Mouse (Mus musculus) E14TG2a.4 (cell line): ENCODE measurements at regions not wholly inside any gene's neighbourhood (a gene's known extent, or its start where the extent isn't known, plus 50 kb on each side); places are given as distances from the start of the nearest gene placed in this dataset.

Source experiments
- CTCF ChIP-seq: conservative IDR thresholded peaks from 2 replicates; pipeline ENCODE4 v1.5.1; 2014; ENCODE audit warnings: low read length
- NANOG ChIP-seq: IDR thresholded peaks from 2 replicates; pipeline ENCODE4 v1.6.1; 2014; ENCODE audit warnings: borderline replicate concordance, low read length, mixed read lengths
- POU5F1 ChIP-seq: IDR thresholded peaks from 2 replicates; pipeline ENCODE4 v1.6.1; 2014; ENCODE audit warnings: low read length, borderline replicate concordance

DNA sequence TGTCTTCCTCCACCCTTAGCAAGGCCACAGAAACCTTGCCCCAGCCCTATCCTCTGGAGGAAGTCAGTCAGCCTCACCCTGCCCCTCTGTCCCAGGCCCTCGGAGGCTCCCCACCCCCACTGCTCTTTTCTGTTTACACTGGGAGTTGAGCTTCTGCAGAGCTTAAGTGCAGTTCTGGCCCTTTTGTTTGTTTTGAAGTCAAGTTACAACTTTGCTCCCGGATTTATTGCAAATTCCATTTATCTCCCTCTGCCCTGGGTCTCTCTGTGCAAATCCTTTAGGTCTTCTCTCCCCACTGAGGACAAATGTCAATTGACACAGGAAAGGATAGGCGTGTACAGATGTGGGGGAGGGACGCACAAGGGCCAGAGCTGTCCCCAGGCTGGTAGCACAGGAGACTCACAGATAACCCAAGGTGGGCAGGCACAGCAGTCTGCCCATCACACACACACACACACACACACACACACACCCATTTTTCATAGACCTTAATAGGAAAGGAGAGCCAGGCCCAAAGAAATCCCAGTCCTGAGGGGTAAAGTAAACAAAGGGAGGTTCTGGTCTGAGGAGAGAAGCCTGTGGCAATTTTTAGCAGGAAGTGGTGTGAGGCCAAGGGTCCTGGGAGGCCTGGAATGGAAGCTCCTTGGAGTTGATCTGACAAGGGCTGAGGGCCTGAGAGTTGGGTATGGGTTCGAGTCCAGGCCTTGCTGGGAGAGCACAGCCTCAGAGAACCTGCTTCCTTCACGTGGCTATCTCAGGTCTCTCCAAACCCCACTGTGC, 167.9 kb downstream of the Zfp36l1 start:
- TF ChIP-seq CTCF: no peak
- TF ChIP-seq POU5F1: no peak
- no peak for TF ChIP-seq NANOG
